Mouse (Mus musculus) liver, adult 2 months (tissue): ENCODE measurements around the gene Golph3. TPM values are rescaled to one million over a fixed set of nuclear protein-coding genes. Genes with fewer than 3 reads are reported as not detected.

Experiments used
- DNase-seq: peaks from one replicate; pipeline ENCODE4 v3.0.0-alpha.2; 2011; ENCODE audit warnings: low read depth, low spot score; ENCODE audit errors: extremely low read depth
- H3K27ac ChIP-seq: fragments of 200-500 bp; replicated peaks from 2 replicates; pipeline ENCODE4 v1.5.1; 2012; ENCODE audit warnings: low read depth, mild to moderate bottlenecking, control low read depth, inconsistent platforms, low read length; ENCODE audit not compliant: insufficient read depth
- H3K27me3 ChIP-seq: fragments of 200-500 bp; 2 replicates; pipeline ENCODE4 v1.6.1; 2012; ENCODE audit warnings: mild to moderate bottlenecking, moderate library complexity, low read length, inconsistent platforms; ENCODE audit not compliant: control insufficient read depth, insufficient read depth
- H3K36me3 ChIP-seq: fragments of 200-500 bp; 2 replicates; pipeline ENCODE4 v1.6.1; 2012; ENCODE audit warnings: low read length, inconsistent platforms; ENCODE audit not compliant: control insufficient read depth, insufficient read depth
- H3K4me1 ChIP-seq: fragments of 200-500 bp; 2 replicates; pipeline ENCODE4 v1.6.1; 2011; ENCODE audit warnings: low read length; ENCODE audit not compliant: control insufficient read depth, insufficient read depth
- H3K4me3 ChIP-seq: fragments of 200-500 bp; 2 replicates; pipeline ENCODE4 v1.5.1; 2011; ENCODE audit warnings: low read depth, mild to moderate bottlenecking, control low read depth, low read length, moderate library complexity; ENCODE audit not compliant: insufficient read depth
- H3K79me2 ChIP-seq: fragments of 200-500 bp; 2 replicates; pipeline ENCODE4 v1.6.1; 2012; ENCODE audit warnings: inconsistent platforms, mild to moderate bottlenecking, low read length, moderate library complexity; ENCODE audit not compliant: control insufficient read depth, insufficient read depth
- H3K9ac ChIP-seq: fragments of 200-500 bp; 2 replicates; pipeline ENCODE4 v1.6.1; 2012; ENCODE audit warnings: low read depth, mild to moderate bottlenecking, control low read depth, inconsistent platforms, low read length
- CTCF ChIP-seq: fragments of 200-500 bp; IDR thresholded peaks from 2 replicates; pipeline ENCODE4 v1.5.1; 2011; ENCODE audit warnings: low read depth, low read length, control low read depth
- POLR2A ChIP-seq: fragments of 200-500 bp; IDR thresholded peaks from 2 replicates; pipeline ENCODE4 v1.6.1; 2011; ENCODE audit warnings: low read length, control low read depth; ENCODE audit not compliant: insufficient read depth; ENCODE audit errors: extremely low read depth
- WGBS: fragments of 180-500 bp; shearing (Covaris S2); methylation state at CpG from one replicate; pipeline ENCODE4 v1.1.7; 2018; 5-methylcytosine and 5-hydroxymethylcytosine counted together
- polyA plus RNA-seq: library from polyadenylated mRNA; depleted of rRNA; stranded (reverse); fragments of >200 nt; gene quantifications from 2 replicates; pipeline ENCODE4 v1.2.3, GENCODE M21; 2012
- total RNA-seq: library from RNA; depleted of rRNA; stranded (reverse); fragments of >200 nt; gene quantifications from 2 replicates; pipeline ENCODE4 v1.2.3, GENCODE M21; 2014

Golph3 gene
- total and polyA plus RNA-seq, 2 experiments: 49.8 to 52.4 TPM

GRCm38 (mm10) chr15:12355261-12355660 lies 34.0 kb downstream of the Golph3 start:
- Histone ChIP-seq H3K27me3 (no peaks in the 10 kb centered on the region), H3K4me3 (no peak overlapping the region), H3K4me1 (no peaks in the 10 kb centered on the region), H3K36me3 (peaks cover 34% of the 10 kb centered on the region), H3K79me2 (no peaks in the 10 kb centered on the region), H3K27ac (no peak overlapping the region), H3K9ac (no peak overlapping the region)
- TF ChIP-seq POLR2A (no peak), CTCF (no peak)
- DNase-seq: no peak
- 89% methylated on average over 6 of the region's 6 CpGs for WGBS

GRCm38 (mm10) chr15:12355907-12356306 lies 34.7 kb downstream of the Golph3 start:
- WGBS: 79% methylated on average over 7 of the region's 7 CpGs
- TF ChIP-seq POLR2A: no peak
- TF ChIP-seq CTCF: no peak
- peaks cover 32% of the 10 kb centered on the region for H3K36me3 ChIP-seq
- no peak overlapping the region for H3K4me3 ChIP-seq
- no peak for DNase-seq
- H3K4me1 ChIP-seq: no peaks in the 10 kb centered on the region
- H3K27ac ChIP-seq: no peak overlapping the region
- H3K27me3 ChIP-seq: no peaks in the 10 kb centered on the region
- H3K9ac ChIP-seq: no peak overlapping the region
- H3K79me2 ChIP-seq: no peaks in the 10 kb centered on the region

- DNase-seq: no peak
- no peaks in the 10 kb centered on the region for H3K4me1 ChIP-seq
- peaks cover 23% of the 10 kb centered on the region for H3K36me3 ChIP-seq
- no peaks in the 10 kb centered on the region for H3K79me2 ChIP-seq
- no peak for TF ChIP-seq CTCF
- no peak overlapping the region for H3K9ac ChIP-seq
- H3K27me3 ChIP-seq: no peaks in the 10 kb centered on the region
- no peak overlapping the region for H3K27ac ChIP-seq
- H3K4me3 ChIP-seq: no peak overlapping the region
These were observed 36.2 kb downstream of the Golph3 start for GRCm38 (mm10) chr15:12357459-12357858.

GRCm38 (mm10) chr15:12358384-12358783 lies 37.1 kb downstream of the Golph3 start:
- no peak overlapping the region for H3K9ac ChIP-seq
- no peaks in the 10 kb centered on the region for H3K27me3 ChIP-seq
- peaks cover 15% of the 10 kb centered on the region for H3K36me3 ChIP-seq
- H3K27ac ChIP-seq: no peak overlapping the region
- no peak for DNase-seq
- WGBS: 95% methylated on average over 5 of the region's 5 CpGs
- H3K4me3 ChIP-seq: no peak overlapping the region
- TF ChIP-seq POLR2A (no peak), CTCF (no peak)
- no peaks in the 10 kb centered on the region for H3K4me1 ChIP-seq
- H3K79me2 ChIP-seq: no peaks in the 10 kb centered on the region

GRCm38 (mm10) chr15:12360519-12361212 lies 39.4 kb downstream of the Golph3 start:
- DNase-seq: no peak
- 0 out of 2 replicates have a peak, but pooled peaks cover 2% of the 10 kb centered on the region for H3K4me1 ChIP-seq
- no peak for TF ChIP-seq CTCF
- no peak for TF ChIP-seq POLR2A

GRCm38 (mm10) chr15:12362001-12362700 lies 40.9 kb downstream of the Golph3 start:
- Histone ChIP-seq H3K4me3 (no peak overlapping the region), H3K4me1 (peaks cover 9% of the 10 kb centered on the region; the same call in 1 of the 2 replicates), H3K27me3 (no peaks in the 10 kb centered on the region), H3K79me2 (no peaks in the 10 kb centered on the region), H3K9ac (no peak overlapping the region), H3K36me3 (no peaks in the 10 kb centered on the region; the same call in 1 of the 2 replicates), H3K27ac (no peak overlapping the region)
- no peak for DNase-seq
- 92% methylated on average over 14 of the region's 14 CpGs for WGBS
- TF ChIP-seq POLR2A (no peak), CTCF (no peak)

More at GRCm38 (mm10) chr15:12360519-12361212, 39.4 kb downstream of the Golph3 start:
- WGBS: 90% methylated on average over 19 of the region's 19 CpGs
- Histone ChIP-seq H3K79me2 (no peaks in the 10 kb centered on the region), H3K36me3 (no peaks in the 10 kb centered on the region; the same call in 1 of the 2 replicates), H3K27ac (no peak overlapping the region), H3K27me3 (no peaks in the 10 kb centered on the region), H3K4me3 (no peak overlapping the region), H3K9ac (no peak overlapping the region)
